Mouse (Mus musculus) lung, adult 2 months (tissue): ENCODE measurements around the gene Glis1.

Source experiments
- CTCF ChIP-seq: fragments of 200-500 bp; IDR thresholded peaks from 2 replicates; pipeline ENCODE4 v1.5.1; 2011; ENCODE audit warnings: mild to moderate bottlenecking, low read length, control low read depth; ENCODE audit not compliant: insufficient read depth
- POLR2A ChIP-seq: fragments of 200-500 bp; IDR thresholded peaks from 2 replicates; pipeline ENCODE4 v1.6.1; 2011; ENCODE audit warnings: low read depth, mild to moderate bottlenecking, control low read depth, low read length, borderline replicate concordance; ENCODE audit errors: extremely low read depth

DNA sequence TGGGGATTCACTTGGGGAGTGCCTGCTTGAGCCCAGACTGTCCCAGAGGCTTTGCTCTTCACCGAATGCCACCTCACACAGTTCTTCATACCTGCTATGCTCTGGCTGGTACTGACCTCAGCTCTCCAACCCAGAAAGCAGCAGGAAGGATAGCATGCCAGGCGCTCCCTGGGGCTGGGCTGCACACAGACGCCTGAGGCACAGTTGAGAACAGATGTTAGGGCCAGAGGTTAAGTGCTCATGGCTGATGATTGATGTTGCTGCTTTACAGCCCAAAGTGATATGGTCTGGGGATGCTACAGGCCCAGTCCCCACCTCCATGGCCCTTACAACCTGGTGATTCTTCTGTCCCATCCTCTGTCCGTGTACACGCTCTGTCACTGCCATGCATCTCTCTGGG lies 190.6 kb downstream of the Glis1 start:
- TF ChIP-seq CTCF (no peak), POLR2A (no peak)
